In the genomic region with DNA sequence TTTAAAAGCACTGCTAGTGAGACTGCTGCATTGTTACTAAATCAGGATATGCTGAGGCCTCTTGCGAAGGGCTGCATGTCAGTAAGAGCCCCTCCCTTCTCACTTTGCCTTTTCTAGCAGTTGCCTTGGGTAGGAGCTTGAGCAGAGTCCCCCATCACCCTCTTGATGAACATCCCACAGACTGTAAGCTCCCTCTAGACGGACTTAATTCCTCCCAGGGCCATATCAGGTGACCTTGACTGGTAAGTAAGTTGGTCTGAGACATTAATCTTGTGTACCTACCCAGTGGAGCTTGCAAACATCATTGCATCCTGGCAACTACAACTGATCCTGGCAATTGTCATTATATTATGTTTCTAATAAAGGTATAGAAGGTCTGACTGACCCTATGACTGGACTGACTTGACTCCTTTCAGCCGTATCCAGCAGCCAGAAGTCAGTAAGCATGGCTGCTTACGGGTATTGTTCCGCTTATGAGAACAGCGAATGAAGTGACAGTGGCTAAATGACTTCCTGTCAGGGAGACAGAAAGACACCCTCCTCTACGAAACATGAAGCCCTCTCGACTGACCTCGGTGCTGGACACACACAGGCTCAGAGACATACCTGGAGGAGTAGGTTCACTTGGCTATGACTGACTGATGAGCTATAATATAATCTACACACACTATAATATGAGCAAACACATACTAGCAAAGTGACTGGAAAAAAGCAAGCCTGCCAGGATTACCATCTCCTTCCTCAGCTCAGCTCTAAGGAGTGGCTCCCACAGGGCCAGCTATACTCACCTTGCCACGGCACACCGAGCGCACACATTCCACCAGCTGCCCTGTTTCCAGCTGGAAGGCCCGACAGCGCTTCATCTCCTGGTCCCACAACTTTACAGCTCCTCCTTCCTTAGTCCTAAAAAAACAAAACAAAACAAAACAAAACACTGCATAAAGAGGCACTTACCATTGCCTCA, we compare ENCODE assay signal across 17 mouse cellular contexts.
"Had no signal": no experiment of that assay in that cellular context is flagged by ENCODE, and none has a peak within 500 bp of the region (broad histone marks: within the 10 kb centered on the region; RNA-seq: fewer than 3 reads in every experiment).

No protein-coding gene starts in this region.

- H3K27ac ChIP-seq: intestine, embryonic 15.5 days; limb, embryonic 15.5 days; liver, embryonic 14.5 days; macrophage; midbrain, embryonic 12.5 days; midbrain, embryonic 15.5 days; neural tube, embryonic 13.5 days had no signal

- H3K27me3 ChIP-seq: intestine, embryonic 15.5 days; limb, embryonic 15.5 days; midbrain, embryonic 12.5 days; midbrain, embryonic 15.5 days; neural tube, embryonic 13.5 days had no signal

- DNase-seq: kidney, adult 18-20 months; kidney, postnatal 25 days; layer of hippocampus, postnatal 36 days; liver, postnatal 0 days; lung, embryonic 14.5 days; thymus, adult 18-20 months; thymus, postnatal 14 days; thymus, postnatal 4 days had no signal

- H3K9me3 ChIP-seq: intestine, embryonic 15.5 days; limb, embryonic 15.5 days; midbrain, embryonic 12.5 days; midbrain, embryonic 15.5 days; neural tube, embryonic 13.5 days had no signal

- H3K4me3 ChIP-seq: intestine, embryonic 15.5 days; limb, embryonic 15.5 days; midbrain, embryonic 12.5 days; midbrain, embryonic 15.5 days; neural tube, embryonic 13.5 days had no signal

- ATAC-seq: intestine, embryonic 15.5 days; liver, postnatal 0 days; lung, postnatal 0 days; midbrain, embryonic 15.5 days had no signal

- H3K4me1 ChIP-seq: intestine, embryonic 15.5 days; limb, embryonic 15.5 days; midbrain, embryonic 12.5 days; midbrain, embryonic 15.5 days; neural tube, embryonic 13.5 days had no signal

- H3K4me2 ChIP-seq: intestine, embryonic 15.5 days; limb, embryonic 15.5 days; liver, embryonic 11.5 days; lung, embryonic 14.5 days; midbrain, embryonic 12.5 days; midbrain, embryonic 15.5 days; neural tube, embryonic 13.5 days had no signal

- H3K9ac ChIP-seq: intestine, embryonic 15.5 days; limb, embryonic 15.5 days; liver, embryonic 14.5 days; liver, postnatal 0 days; lung, embryonic 14.5 days; midbrain, embryonic 12.5 days; midbrain, embryonic 15.5 days; neural tube, embryonic 13.5 days had no signal

- H3K36me3 ChIP-seq: intestine, embryonic 15.5 days had no signal
